Mouse (Mus musculus) MEL (cell line): ENCODE results near the gene Plet1.

Source experiments
- CTCF ChIP-seq, 3 experiments: IDR thresholded peaks in 2 of 3; conservative IDR thresholded peaks in 1 of 3; 2 replicates each; pipeline ENCODE4 v1.5.1; 2011 to 2012; ENCODE audit warnings: low read length in 3 of 3, low read depth in 2 of 3, mild to moderate bottlenecking in 2 of 3, improper control_type of control experiment in 1 of 3, inconsistent platforms in 1 of 3, mixed read lengths in 1 of 3, moderate library complexity in 1 of 3; ENCODE audit not compliant: control insufficient read depth in 1 of 3, insufficient read depth in 1 of 3, poor library complexity in 1 of 3, severe bottlenecking in 1 of 3
- EP300 ChIP-seq, 2 experiments: IDR thresholded peaks; 2 replicates each; pipeline ENCODE4 v1.6.1; 2011; ENCODE audit warnings: improper control_type of control experiment in 2 of 2, low read length in 2 of 2, low read depth in 1 of 2, mild to moderate bottlenecking in 1 of 2
- MYC ChIP-seq: IDR thresholded peaks from 2 replicates; pipeline ENCODE4 v1.6.1; 2011; ENCODE audit warnings: low read depth, mild to moderate bottlenecking, low read length, improper control_type of control experiment, moderate library complexity
- POLR2A ChIP-seq, 2 experiments: IDR thresholded peaks; 2 replicates each; pipeline ENCODE4 v1.6.1; 2011 to 2012; ENCODE audit warnings: low read length in 2 of 2, mild to moderate bottlenecking in 2 of 2, control low read depth in 1 of 2, improper control_type of control experiment in 1 of 2, low read depth in 1 of 2, moderate library complexity in 1 of 2; ENCODE audit not compliant: control insufficient read depth in 1 of 2, insufficient read depth in 1 of 2, poor library complexity in 1 of 2
- POLR2AphosphoS2 ChIP-seq: IDR thresholded peaks from 2 replicates; pipeline ENCODE4 v1.6.1; 2011; ENCODE audit warnings: low read length, improper control_type of control experiment
- ZC3H11A ChIP-seq: IDR thresholded peaks from 2 replicates; pipeline ENCODE4 v1.6.1; 2012; ENCODE audit warnings: low read depth, mild to moderate bottlenecking, inconsistent platforms, low read length, improper control_type of control experiment

DNA sequence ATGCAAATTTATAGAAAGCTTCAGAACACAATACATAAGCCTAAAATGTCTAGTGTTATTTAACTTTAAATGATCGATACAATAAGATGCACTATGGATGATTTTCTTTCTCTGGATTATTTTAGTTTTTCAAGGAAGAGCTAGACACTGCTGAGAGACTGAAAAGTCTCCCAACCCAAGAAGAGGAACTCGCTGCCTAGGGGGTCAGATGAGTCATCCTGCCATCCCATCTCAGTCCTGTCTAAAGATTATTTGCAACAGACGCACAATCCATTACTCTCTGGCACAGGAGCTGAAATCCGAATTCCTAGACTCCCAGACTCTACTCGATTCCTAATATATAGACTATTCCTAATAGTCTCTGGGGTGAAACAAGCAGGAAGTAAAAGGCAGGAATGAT is 57.9 kb downstream of the Plet1 start:
- TF ChIP-seq MYC (no peak), POLR2AphosphoS2 (no peak), EP300 (IDR thresholded peaks at IDR 0.05; ENCODE audit: low read depth in 1 of 2, low read length in 2 of 2) (peak in 1 of 2 experiments; percentile 83; a peak in 2 of 4 replicates), ZC3H11A (no peak), POLR2A (IDR thresholded peaks at IDR 0.05; ENCODE audit: control insufficient read depth in 1 of 2, insufficient read depth in 1 of 2, low read depth in 1 of 2, low read length in 2 of 2, poor library complexity in 1 of 2) (no peak), CTCF (IDR thresholded peaks at IDR 0.05 in 2 of 3, conservative IDR thresholded peaks at IDR 0.05 in 1 of 3; ENCODE audit: control insufficient read depth in 1 of 3, insufficient read depth in 1 of 3, low read depth in 2 of 3, low read length in 3 of 3, poor library complexity in 1 of 3, severe bottlenecking in 1 of 3) (no peak)
